Mouse (Mus musculus) midbrain, embryonic 13.5 days (tissue): Measurements from ENCODE around the gene Gadd45gip1. TPM values are rescaled to one million over a fixed set of nuclear protein-coding genes. Genes with fewer than 3 reads are reported as not detected.

ENCODE experiments used
- ATAC-seq: fragments of 200-750 bp; cut with Nextera tagmentation; 2 replicates; pipeline ENCODE4 v1.8.0; 2017; ENCODE audit warnings: mild to moderate bottlenecking, moderate TSS enrichment, moderate library complexity
- H3K27ac ChIP-seq: fragments of 300-500 bp; sonication (generic); 2 replicates; pipeline ENCODE4 v1.5.1; 2015; ENCODE audit warnings: inconsistent platforms, mild to moderate bottlenecking, moderate library complexity
- H3K27me3 ChIP-seq: fragments of 300-500 bp; sonication (generic); 2 replicates; pipeline ENCODE4 v1.6.1; 2015; ENCODE audit warnings: mild to moderate bottlenecking, inconsistent platforms
- H3K36me3 ChIP-seq: fragments of 300-500 bp; sonication (generic); 2 replicates; pipeline ENCODE4 v1.6.1; 2015; ENCODE audit warnings: mild to moderate bottlenecking, inconsistent platforms
- H3K4me1 ChIP-seq: fragments of 300-500 bp; sonication (generic); replicated peaks from 2 replicates; pipeline ENCODE4 v1.6.1; 2015; ENCODE audit warnings: inconsistent platforms
- H3K4me2 ChIP-seq: fragments of 300-500 bp; sonication (generic); replicated peaks from 2 replicates; pipeline ENCODE4 v1.6.1; 2015; ENCODE audit warnings: moderate library complexity, mild to moderate bottlenecking, inconsistent platforms
- H3K4me3 ChIP-seq: fragments of 300-500 bp; sonication (generic); replicated peaks from 2 replicates; pipeline ENCODE4 v1.5.1; 2015; ENCODE audit warnings: mild to moderate bottlenecking, inconsistent platforms
- H3K9ac ChIP-seq: fragments of 300-500 bp; sonication (generic); replicated peaks from 2 replicates; pipeline ENCODE4 v1.6.1; 2015; ENCODE audit warnings: mild to moderate bottlenecking, inconsistent platforms
- H3K9me3 ChIP-seq: fragments of 300-500 bp; sonication (generic); 2 replicates; pipeline ENCODE4 v1.6.1; 2016; ENCODE audit warnings: mild to moderate bottlenecking, inconsistent platforms
- WGBS: fragments of 180-500 bp; shearing (Covaris S2); methylation state at CpG from one replicate; pipeline ENCODE4 v1.1.7; 2015; 5-methylcytosine and 5-hydroxymethylcytosine counted together
- microRNA-seq: library from miRNA; unstranded; fragments of <30 nt; microRNA quantifications from one replicate; pipeline ENCODE4, GENCODE M21; 2016
- polyA plus RNA-seq: library from polyadenylated mRNA; unstranded; fragments of >200 nt; fragmentation: Nextera tagmentation; extraction: Ambion mirVana; gene quantifications from 2 replicates; pipeline ENCODE4 v1.2.1, GENCODE M21; 2015

Gene Gadd45gip1
- polyA plus RNA-seq, 1 experiment from 2014 or later: 34.5 TPM

DNA sequence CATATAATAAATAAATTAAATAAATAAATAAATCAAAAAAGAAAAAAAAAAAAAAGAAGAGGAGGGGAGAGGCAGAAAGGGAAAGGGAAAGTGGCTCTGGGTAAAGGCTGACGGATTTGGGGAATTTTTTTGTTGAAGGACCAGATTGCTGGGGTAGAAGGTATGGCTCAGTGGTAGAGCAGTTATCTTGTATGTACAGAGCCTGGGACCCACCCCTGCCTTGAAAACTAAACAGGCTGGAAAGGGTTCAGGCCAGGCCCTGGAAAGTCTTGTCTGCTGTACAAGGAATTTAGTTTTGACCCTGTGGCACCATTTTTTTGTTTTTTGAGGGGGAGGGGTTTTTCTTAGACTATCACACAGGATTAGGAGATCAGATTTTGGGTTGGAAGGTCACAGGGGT lies 47.6 kb downstream of the Gadd45gip1 start:
- ATAC-seq: no peak
- Histone ChIP-seq H3K9ac (no peak overlapping the region), H3K27me3 (no peaks in the 10 kb centered on the region), H3K27ac (no peak overlapping the region), H3K9me3 (no peaks in the 10 kb centered on the region), H3K4me2 (no peak overlapping the region), H3K36me3 (no peaks in the 10 kb centered on the region), H3K4me1 (no peaks in the 10 kb centered on the region), H3K4me3 (no peak overlapping the region)
- WGBS: 73% methylated on average over 1 of the region's 1 CpGs

DNA sequence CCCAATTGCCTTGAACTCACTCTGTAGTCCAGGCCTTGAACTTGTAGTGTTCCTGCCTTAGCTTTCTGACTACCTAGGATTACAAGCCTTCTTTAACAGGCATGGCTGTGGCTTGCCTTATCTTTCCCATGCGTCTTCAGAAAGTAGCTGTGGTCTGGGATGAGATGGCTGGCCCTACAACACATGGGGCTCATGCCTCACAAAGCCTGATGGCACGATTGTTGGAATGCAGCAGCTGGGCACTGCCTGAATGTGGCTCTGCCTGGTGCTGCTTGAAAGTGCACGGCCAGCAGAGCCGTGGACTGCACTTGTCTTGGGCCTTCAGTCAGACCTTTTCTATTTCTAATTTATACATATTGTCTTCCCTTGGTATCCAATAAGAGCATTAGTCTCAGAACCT lies 53.4 kb downstream of the Gadd45gip1 start:
- Histone ChIP-seq H3K4me1 (no peaks in the 10 kb centered on the region), H3K27me3 (no peaks in the 10 kb centered on the region), H3K9me3 (no peaks in the 10 kb centered on the region), H3K4me2 (no peak overlapping the region), H3K36me3 (peaks cover 40% of the 10 kb centered on the region), H3K27ac (no peak overlapping the region), H3K4me3 (no peak overlapping the region), H3K9ac (no peak overlapping the region)
- WGBS: 96% methylated on average over 4 of the region's 4 CpGs
- no peak for ATAC-seq

Small RNA genes within 50 kb of the gene (microRNA-seq; reads per million reads assigned to microRNA genes)
- gene Mir7069: 3.7 reads per million, percentile 14 among the genes with 10 or more reads in this experiment

Other genes with a start within 250 kb of the Gadd45gip1 start
- 20.0 and 26.3 TPM in 2 replicates for gene Ier2, start 168.7 kb upstream of the Gadd45gip1 start, polyA plus RNA-seq
- gene Trmt1, start 145.2 kb upstream of the Gadd45gip1 start, polyA plus RNA-seq: 50.1 and 55.7 TPM in 2 replicates
- 16.8 and 17.3 TPM in 2 replicates for gene Nacc1, start 143.7 kb upstream of the Gadd45gip1 start, polyA plus RNA-seq
- gene Lyl1, start 130.1 kb upstream of the Gadd45gip1 start, polyA plus RNA-seq: 2.1 and 2.4 TPM in 2 replicates
- 1.3 and 1.9 TPM in 2 replicates for gene G430095P16Rik, start 108.5 kb upstream of the Gadd45gip1 start, polyA plus RNA-seq
- 22.4 and 28.4 TPM in 2 replicates for gene Nfix, start 31.2 kb upstream of the Gadd45gip1 start, polyA plus RNA-seq
- 8.8 and 8.9 TPM in 2 replicates for gene Dand5, start 8.7 kb upstream of the Gadd45gip1 start, polyA plus RNA-seq
- 84.8 and 88.8 TPM in 2 replicates for gene Rad23a, start 9.1 kb downstream of the Gadd45gip1 start, polyA plus RNA-seq
- gene Calr, start 15.4 kb downstream of the Gadd45gip1 start, polyA plus RNA-seq: 599 and 642 TPM in 2 replicates
- gene Farsa, start 25.5 kb downstream of the Gadd45gip1 start, polyA plus RNA-seq: 113 and 122 TPM in 2 replicates
- gene Syce2, start 40.6 kb downstream of the Gadd45gip1 start, polyA plus RNA-seq: 23.6 and 24.8 TPM in 2 replicates
- gene Gcdh, start 62.4 kb downstream of the Gadd45gip1 start, polyA plus RNA-seq: 31.7 and 34.3 TPM in 2 replicates
- 0.55 and 0.97 TPM in 2 replicates for gene Klf1, start 70.4 kb downstream of the Gadd45gip1 start, polyA plus RNA-seq
- gene Dnase2a, start 77.0 kb downstream of the Gadd45gip1 start, polyA plus RNA-seq: 6.0 and 6.2 TPM in 2 replicates
- 55.6 and 56.1 TPM in 2 replicates for gene Mast1, start 105.8 kb downstream of the Gadd45gip1 start, polyA plus RNA-seq
- gene Rtbdn, start 115.5 kb downstream of the Gadd45gip1 start, polyA plus RNA-seq: 1.9 and 2.7 TPM in 2 replicates
- gene Gm49661, start 137.9 kb downstream of the Gadd45gip1 start, polyA plus RNA-seq: not detected in 2 replicates
- 1,603 and 1,658 TPM in 2 replicates for gene Prdx2, start 138.1 kb downstream of the Gadd45gip1 start, polyA plus RNA-seq
- gene Rnaseh2a, start 138.2 kb downstream of the Gadd45gip1 start, polyA plus RNA-seq: 66.5 and 68.6 TPM in 2 replicates
- 3.5 and 6.1 TPM in 2 replicates for gene Junb, start 147.2 kb downstream of the Gadd45gip1 start, polyA plus RNA-seq
- gene Hook2, start 159.1 kb downstream of the Gadd45gip1 start, polyA plus RNA-seq: 23.5 and 23.8 TPM in 2 replicates
- not detected in 2 replicates for gene Best2, start 183.0 kb downstream of the Gadd45gip1 start, polyA plus RNA-seq
- gene Asna1, start 193.8 kb downstream of the Gadd45gip1 start, polyA plus RNA-seq: 151 and 154 TPM in 2 replicates
- gene Trir, start 195.3 kb downstream of the Gadd45gip1 start, polyA plus RNA-seq: 135 and 153 TPM in 2 replicates
- gene Tnpo2, start 205.4 kb downstream of the Gadd45gip1 start, polyA plus RNA-seq: 51.7 and 56.8 TPM in 2 replicates
- 61.7 and 64.3 TPM in 2 replicates for gene Fbxw9, start 228.5 kb downstream of the Gadd45gip1 start, polyA plus RNA-seq
- gene Gm5741, start 236.5 kb downstream of the Gadd45gip1 start, polyA plus RNA-seq: 0.83 TPM in 1 of 2 replicates, not detected in the other
- gene Dhps, start 240.2 kb downstream of the Gadd45gip1 start, polyA plus RNA-seq: 90.0 and 93.2 TPM in 2 replicates
- gene Wdr83os, start 249.2 kb downstream of the Gadd45gip1 start, polyA plus RNA-seq: 134 and 137 TPM in 2 replicates
- 64.1 and 68.8 TPM in 2 replicates for gene Wdr83, start 249.8 kb downstream of the Gadd45gip1 start, polyA plus RNA-seq